Mouse (Mus musculus): ENCODE measurements around the gene Comt.

DNA sequence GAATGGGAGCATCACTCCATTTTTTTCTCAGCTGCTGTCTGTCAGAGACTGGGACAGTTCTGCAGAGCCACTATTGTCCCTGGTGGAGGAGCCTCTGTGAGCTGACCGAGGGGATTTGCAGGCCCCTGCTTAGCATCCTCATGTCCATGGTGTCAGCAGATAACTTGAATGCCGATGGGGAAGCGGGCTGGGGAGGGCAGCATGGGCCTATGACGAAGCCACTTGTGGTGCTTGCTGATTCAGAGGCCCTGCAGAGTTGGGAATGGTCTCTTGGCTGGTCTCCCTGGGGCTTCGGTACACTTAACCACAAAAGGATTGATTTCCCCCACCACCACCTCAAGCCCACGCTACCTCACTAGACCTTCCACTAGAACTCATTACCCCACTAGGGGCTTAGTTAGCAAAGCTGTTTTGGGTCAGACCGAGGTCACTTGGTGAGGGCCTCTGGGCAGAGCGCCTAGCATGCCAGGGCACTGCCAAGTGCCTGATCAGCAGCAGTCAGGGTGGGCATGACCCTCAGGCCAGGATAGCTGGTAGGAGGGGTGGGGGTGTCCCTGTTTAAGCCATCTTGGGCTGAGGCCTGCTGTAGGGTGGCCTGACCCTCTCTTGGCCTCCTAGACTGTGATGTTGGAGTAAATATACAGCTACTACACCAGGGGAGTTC lies 47.2 kb downstream of the Comt start:
- TF ChIP-seq CTCF (IDR thresholded peaks at IDR 0.05; ENCODE audit: control insufficient read depth, insufficient read depth, insufficient read length): no peak
- TF ChIP-seq USF1 (IDR thresholded peaks at IDR 0.05; ENCODE audit: low read depth): no peak
- no peak for TF ChIP-seq MYOG (IDR thresholded peaks at IDR 0.05; ENCODE audit: control insufficient read depth, extremely low read depth, insufficient read length)
- no peak for TF ChIP-seq MAX (IDR thresholded peaks at IDR 0.05)
- TF ChIP-seq FOSL1 (IDR thresholded peaks at IDR 0.05; ENCODE audit: insufficient read depth, low read length, poor library complexity, severe bottlenecking): no peak
- TF ChIP-seq MYOD1 (IDR thresholded peaks at IDR 0.05; ENCODE audit: control insufficient read depth, insufficient read length, low read depth): no peak

Measured in C2C12 (cell line).